Mouse (Mus musculus) kidney, embryonic 14.5 days (tissue): Measurements from ENCODE around the gene Usp20. TPM values are rescaled to one million over a fixed set of nuclear protein-coding genes. Genes with fewer than 3 reads are reported as not detected.

Source experiments
- ATAC-seq: fragments of 200-750 bp; cut with Nextera tagmentation; 2 replicates; pipeline ENCODE4 v1.8.0; 2017; ENCODE audit warnings: moderate number of reproducible peaks, mild to moderate bottlenecking, moderate TSS enrichment, moderate library complexity; ENCODE audit not compliant: low FRiP score, low TSS enrichment
- H3K27ac ChIP-seq: fragments of 300-500 bp; sonication (generic); 2 replicates; pipeline ENCODE4 v1.5.1; 2014; ENCODE audit warnings: low read depth, mild to moderate bottlenecking, low read length, moderate library complexity, mixed read lengths
- H3K27me3 ChIP-seq: fragments of 300-500 bp; sonication (generic); 2 replicates; pipeline ENCODE4 v1.6.1; 2014; ENCODE audit warnings: mild to moderate bottlenecking, low read length; ENCODE audit not compliant: control insufficient read depth, insufficient read depth
- H3K36me3 ChIP-seq: fragments of 300-500 bp; sonication (generic); 2 replicates; pipeline ENCODE4 v1.6.1; 2014; ENCODE audit warnings: low read length, mixed read lengths; ENCODE audit not compliant: control insufficient read depth, insufficient read depth
- H3K4me1 ChIP-seq: fragments of 300-500 bp; sonication (generic); 2 replicates; pipeline ENCODE4 v1.6.1; 2014; ENCODE audit warnings: low read length, mixed read lengths; ENCODE audit not compliant: control insufficient read depth, insufficient read depth
- H3K4me2 ChIP-seq: fragments of 300-500 bp; sonication (generic); replicated peaks from 2 replicates; pipeline ENCODE4 v1.6.1; 2014; ENCODE audit warnings: low read depth, mild to moderate bottlenecking, low read length
- H3K4me3 ChIP-seq: fragments of 300-500 bp; sonication (generic); 2 replicates; pipeline ENCODE4 v1.5.1; 2014; ENCODE audit warnings: mild to moderate bottlenecking, low read length
- H3K9ac ChIP-seq: fragments of 300-500 bp; sonication (generic); 2 replicates; pipeline ENCODE4 v1.6.1; 2014; ENCODE audit warnings: low read depth, mild to moderate bottlenecking, low read length, moderate library complexity
- H3K9me3 ChIP-seq: fragments of 300-500 bp; sonication (generic); 2 replicates; pipeline ENCODE4 v1.6.1; 2016; ENCODE audit warnings: low read length; ENCODE audit not compliant: control insufficient read depth
- WGBS: fragments of 180-500 bp; shearing (Covaris S2); extraction: QIAGEN DNeasy Blood & Tissue Kit; methylation state at CpG from one replicate; pipeline ENCODE4 v1.1.7; 2014; 5-methylcytosine and 5-hydroxymethylcytosine counted together
- polyA plus RNA-seq: library from polyadenylated mRNA; unstranded; fragments of >200 nt; fragmentation: Nextera tagmentation; extraction: Ambion mirVana; gene quantifications from 2 replicates; pipeline ENCODE4 v1.2.1, GENCODE M21; 2014

Usp20 gene
- polyA plus RNA-seq, 1 experiment from 2014 or later, result 12.5 TPM

DNA sequence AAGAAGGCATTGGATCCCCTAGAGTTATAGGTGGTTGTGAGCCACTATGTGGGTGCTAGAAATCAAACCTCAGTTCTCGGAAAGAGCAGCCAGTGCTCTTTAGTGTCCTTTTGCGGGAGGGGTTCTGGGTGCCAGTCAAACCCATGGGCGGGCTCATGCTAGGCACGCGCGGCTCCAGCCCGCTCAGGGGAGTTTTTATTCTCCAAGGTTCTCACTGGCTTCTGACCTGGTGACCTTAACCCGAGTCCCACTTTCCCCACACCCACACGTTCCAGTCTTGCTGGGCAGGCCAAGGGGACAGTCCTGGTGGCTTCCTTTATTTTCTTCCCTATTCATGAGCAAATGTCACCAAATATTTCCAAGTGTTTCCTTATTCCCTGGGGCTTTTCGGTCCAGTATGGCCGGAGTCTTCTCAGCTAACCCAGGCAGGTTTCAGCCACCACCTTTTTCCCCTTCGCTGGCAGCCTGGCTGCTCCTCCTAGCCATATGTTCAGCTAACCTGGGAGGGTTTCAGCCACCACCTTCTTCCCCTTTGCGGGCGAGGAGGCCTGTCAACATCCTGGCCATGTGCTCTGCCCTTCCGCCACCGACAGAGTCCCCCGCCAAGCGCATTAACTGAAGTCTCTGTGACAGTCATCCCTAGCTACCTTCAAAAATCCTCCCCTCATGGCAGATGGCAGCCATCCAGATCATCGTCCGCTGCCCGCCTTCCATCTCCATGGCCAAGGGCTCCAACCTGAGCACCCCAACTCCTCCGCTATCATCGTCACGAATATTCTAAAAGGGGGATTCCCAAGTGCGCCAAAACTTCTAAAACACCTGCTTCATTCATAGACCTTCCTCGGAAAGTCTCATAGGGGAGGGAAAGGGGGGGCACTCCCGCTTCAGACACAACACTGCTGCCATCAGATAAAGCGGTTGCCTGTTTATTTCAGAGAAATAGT is 79.0 kb downstream of the Usp20 start:
- H3K9ac ChIP-seq, result no peak overlapping the region
- ATAC-seq, result no peak
- H3K27me3 ChIP-seq, result no peaks in the 10 kb centered on the region
- no peak overlapping the region for H3K4me2 ChIP-seq
- H3K4me3 ChIP-seq, result no peak overlapping the region
- H3K27ac ChIP-seq, result no peak overlapping the region
- peaks cover 21% of the 10 kb centered on the region for H3K36me3 ChIP-seq
- no peaks in the 10 kb centered on the region for H3K4me1 ChIP-seq
- 0 out of 2 replicates have a peak, but pooled peaks cover 3% of the 10 kb centered on the region for H3K9me3 ChIP-seq
- 84% methylated on average over 28 of the region's 28 CpGs for WGBS

DNA sequence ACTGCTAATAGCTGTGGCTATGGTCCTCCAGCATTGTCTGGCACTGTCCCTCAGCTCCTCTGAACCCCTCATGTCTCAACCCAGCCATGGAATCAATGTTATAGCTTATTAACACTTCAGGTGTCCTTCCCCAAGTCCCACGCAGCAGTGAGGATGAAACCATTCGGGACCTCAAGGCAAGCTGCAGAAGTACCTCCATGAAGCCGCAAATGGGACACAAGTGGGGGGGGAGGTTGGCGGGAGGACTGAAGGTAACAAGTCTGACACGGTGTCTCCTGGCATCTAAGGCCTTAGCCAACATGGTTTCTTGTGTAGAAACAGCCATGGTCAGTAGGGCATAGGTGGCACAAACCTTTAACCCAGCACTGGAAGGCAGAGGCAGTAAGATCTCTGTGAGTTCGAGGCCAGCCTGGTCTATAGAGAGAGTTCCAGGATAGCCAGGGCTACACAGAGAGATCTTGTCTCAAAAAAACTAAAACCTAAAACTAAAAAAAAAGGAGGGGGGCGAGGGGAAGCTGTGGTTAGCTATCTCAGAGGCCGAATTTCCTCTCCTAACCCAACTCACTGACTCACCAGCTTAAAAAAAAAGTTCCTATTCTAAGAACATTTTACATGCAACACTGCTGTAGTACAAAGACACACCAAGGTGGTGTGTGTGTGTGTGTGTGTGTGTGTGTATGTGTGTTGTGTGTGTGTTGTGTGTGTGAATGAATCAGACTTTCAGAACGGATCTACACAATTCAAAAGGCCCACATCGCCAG is 80.0 kb downstream of the Usp20 start:
- Histone ChIP-seq H3K27me3 (no peaks in the 10 kb centered on the region), H3K4me2 (no peak overlapping the region), H3K4me1 (no peaks in the 10 kb centered on the region; the same call in 1 of the 2 replicates), H3K9me3 (no peaks in the 10 kb centered on the region), H3K9ac (no peak overlapping the region), H3K4me3 (no peak overlapping the region), H3K36me3 (peaks cover 12% of the 10 kb centered on the region; the same call in 1 of the 2 replicates), H3K27ac (no peak overlapping the region)
- no peak for ATAC-seq
- 95% methylated on average over 10 of the region's 10 CpGs for WGBS

DNA sequence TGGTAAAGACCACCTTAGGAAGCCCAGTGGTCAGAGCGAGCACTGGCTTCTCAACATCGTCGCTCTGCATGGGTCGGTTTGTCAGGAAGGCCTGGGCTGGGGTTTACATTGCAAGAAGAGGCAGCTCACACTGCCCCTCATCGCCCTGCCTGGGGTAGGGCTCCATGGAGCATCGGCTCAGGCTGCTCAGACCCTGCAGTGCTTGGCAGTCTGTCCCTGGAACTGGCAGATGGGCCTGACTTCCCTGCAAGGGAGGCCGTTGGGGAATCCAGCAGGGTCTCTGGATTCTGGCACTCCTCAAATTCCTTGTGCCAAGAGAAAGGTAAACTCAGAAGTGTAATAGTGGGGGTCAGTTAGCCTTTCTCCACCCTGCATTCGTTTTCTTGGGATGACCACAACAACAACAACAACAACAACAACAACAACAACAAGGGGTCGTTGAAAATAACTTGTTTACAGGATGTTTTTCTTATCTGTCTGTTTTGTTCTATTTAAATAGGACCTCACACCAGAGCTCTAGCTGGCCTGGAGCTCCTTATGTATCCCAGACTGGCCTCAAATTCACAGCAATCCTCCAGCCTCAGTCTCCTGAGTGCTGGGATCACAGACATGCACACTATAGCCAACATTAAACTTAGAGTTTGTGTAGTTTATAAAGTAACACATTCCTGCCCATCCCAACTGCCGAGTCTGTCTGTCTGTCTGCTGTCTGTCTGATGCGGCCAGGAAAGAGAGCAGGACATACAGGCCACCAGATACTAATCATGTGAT is 84.1 kb downstream of the Usp20 start:
- H3K27ac ChIP-seq, result no peak overlapping the region
- WGBS, result 83% methylated on average over 11 of the region's 11 CpGs
- ATAC-seq, result no peak

DNA sequence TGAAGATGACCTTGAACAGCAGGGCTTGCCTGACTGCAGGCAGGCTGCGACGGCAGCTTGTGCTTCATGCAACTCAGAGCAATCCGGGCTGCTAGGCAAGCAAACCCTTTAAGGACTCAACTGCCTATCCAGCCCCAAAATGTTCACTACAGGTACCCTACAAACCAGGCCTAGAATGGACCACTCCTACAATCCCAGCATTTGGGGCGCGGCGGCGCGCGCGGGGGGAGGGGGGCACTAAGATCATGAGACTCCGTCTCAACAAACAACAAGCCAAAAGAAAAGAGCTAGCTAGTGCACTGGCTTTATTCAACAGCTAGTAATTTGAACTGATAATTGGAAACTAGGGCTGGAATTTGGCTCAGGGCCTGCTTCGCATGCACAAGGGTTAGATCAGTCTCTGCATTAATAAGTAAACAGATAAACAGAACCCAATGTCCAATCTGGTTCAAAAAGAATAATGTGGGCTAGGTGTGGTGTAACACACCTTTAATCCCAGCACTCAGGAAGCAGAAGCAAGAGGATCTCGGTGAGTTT is 85.0 kb downstream of the Usp20 start:
- Histone ChIP-seq H3K9ac (no peak overlapping the region), H3K9me3 (no peaks in the 10 kb centered on the region), H3K36me3 (no peaks in the 10 kb centered on the region), H3K4me1 (peaks cover 24% of the 10 kb centered on the region), H3K27me3 (no peaks in the 10 kb centered on the region), H3K4me3 (no peak overlapping the region), H3K27ac (no peak overlapping the region), H3K4me2 (no peak overlapping the region)
- 91% methylated on average over 13 of the region's 13 CpGs for WGBS
- no peak for ATAC-seq

More for the DNA sequence above, 84.1 kb downstream of the Usp20 start:
- no peak overlapping the region for H3K4me2 ChIP-seq
- H3K4me1 ChIP-seq, result peaks cover 24% of the 10 kb centered on the region
- no peak overlapping the region for H3K9ac ChIP-seq
- H3K4me3 ChIP-seq, result no peak overlapping the region
- H3K27me3 ChIP-seq, result no peaks in the 10 kb centered on the region
- no peaks in the 10 kb centered on the region for H3K36me3 ChIP-seq
- H3K9me3 ChIP-seq, result no peaks in the 10 kb centered on the region

DNA sequence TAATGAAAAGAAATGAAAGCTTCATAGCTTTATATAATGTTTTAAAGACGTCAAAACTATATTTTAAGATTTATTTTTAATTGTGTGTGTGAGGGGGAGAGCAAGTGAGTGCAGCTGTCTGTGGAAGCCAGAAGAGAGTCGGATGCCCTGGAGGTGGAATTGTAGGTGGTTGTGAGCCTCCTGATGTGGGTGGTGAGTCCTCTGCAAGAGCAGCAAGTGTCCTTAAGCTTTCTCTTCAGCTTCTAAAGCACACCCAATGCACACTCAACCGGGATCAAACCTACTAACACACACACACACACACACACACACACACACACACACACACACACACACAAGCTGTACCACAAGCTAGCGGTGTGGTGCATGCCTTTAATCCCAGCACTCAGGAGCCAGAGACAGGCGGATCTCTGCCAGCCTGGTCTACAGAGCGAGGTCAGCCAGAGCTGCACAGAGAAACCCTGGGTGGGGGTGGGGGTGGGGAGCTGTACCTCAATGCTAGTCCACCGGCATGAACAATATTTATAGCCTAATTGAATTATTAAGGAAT is 85.7 kb downstream of the Usp20 start:
- peaks cover under 1% of the 10 kb centered on the region; the same call in 1 of the 2 replicates for H3K36me3 ChIP-seq
- H3K9ac ChIP-seq, result no peak overlapping the region
- H3K9me3 ChIP-seq, result no peaks in the 10 kb centered on the region
- peaks cover 24% of the 10 kb centered on the region for H3K4me1 ChIP-seq
- H3K4me3 ChIP-seq, result no peak overlapping the region
- no peak overlapping the region for H3K4me2 ChIP-seq
- 67% methylated on average over 7 of the region's 7 CpGs for WGBS
- peak; percentile 34; the same call in 1 of the 2 replicates for ATAC-seq
- H3K27ac ChIP-seq, result peak overlapping the region; percentile 92; the same call in 1 of the 2 replicates
- no peaks in the 10 kb centered on the region for H3K27me3 ChIP-seq

DNA sequence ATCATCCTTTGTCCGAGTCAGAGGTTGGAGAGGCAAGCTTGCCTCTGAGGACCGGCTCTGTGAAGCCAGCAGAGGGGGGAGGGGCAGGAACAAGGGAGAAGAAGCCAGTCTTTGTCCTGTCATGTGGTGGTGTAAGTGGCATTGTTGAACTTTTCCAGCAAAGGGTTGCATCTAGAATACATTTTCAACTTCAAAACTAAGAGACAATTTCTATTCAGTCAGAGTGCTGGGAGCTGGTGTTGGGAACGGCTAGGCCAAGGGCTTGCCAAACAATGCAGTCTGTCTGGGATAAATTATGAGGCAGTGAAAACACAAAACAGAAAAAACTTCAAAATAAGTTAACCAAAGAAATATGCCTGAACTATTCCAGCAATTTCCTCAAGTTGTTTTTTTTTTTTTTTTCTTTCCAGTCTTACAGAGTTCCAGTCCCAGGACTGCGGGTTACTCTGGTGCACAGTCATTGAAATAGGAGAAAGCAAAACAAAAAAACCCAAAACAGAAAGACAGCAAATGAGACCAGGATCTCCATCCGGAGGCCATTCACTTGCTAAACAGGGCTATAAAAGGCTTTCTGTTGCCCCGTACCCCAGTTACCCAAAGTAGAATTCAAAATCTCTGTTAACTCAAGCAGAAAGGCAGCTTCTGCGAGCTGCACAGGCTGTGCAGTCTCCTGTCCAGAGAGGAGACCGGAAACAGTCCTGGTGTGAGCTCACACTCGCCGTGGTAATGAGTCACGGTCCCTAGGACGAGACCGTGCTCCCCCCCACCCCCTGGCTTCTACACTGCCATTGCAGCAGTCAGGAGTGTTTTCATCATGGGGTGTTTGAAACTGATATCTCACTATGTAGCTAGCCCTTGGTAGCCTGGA is 86.4 kb downstream of the Usp20 start:
- 17% methylated on average over 13 of the region's 13 CpGs for WGBS

DNA sequence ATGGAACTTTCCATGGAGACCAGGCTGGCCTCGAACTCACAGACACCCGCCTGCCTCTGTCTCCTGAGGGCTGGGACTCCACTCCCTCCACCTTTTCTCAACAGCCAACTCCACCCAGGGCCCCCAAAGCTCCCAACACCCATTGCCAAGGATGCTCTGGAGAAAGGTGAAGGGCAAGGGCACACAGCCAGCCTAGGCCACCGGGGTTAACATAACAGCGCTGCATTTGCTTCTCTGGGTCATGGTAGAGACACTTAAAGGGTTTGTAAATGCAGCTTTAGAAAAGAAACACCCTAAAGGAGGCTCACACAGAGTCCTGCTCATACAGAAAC is 87.0 kb downstream of the Usp20 start:
- Histone ChIP-seq H3K36me3 (peaks cover 11% of the 10 kb centered on the region; the same call in 1 of the 2 replicates), H3K4me2 (peak overlapping the region; percentile 15; the same call in 1 of the 2 replicates)
- ATAC-seq, result no peak

More for the DNA sequence above, 86.4 kb downstream of the Usp20 start:
- H3K4me3 ChIP-seq, result no peak overlapping the region
- no peaks in the 10 kb centered on the region for H3K9me3 ChIP-seq
- peaks cover 24% of the 10 kb centered on the region for H3K4me1 ChIP-seq
- peak overlapping the region; percentile 15; the same call in 1 of the 2 replicates for H3K4me2 ChIP-seq
- H3K9ac ChIP-seq, result no peak overlapping the region
- peaks cover 7% of the 10 kb centered on the region; the same call in 1 of the 2 replicates for H3K36me3 ChIP-seq
- peak; percentile 71 for ATAC-seq
- no peaks in the 10 kb centered on the region for H3K27me3 ChIP-seq
- H3K27ac ChIP-seq, result peak overlapping the region; percentile 92

More for the DNA sequence above, 87.0 kb downstream of the Usp20 start:
- Histone ChIP-seq H3K9ac (no peak overlapping the region), H3K4me3 (no peak overlapping the region), H3K27ac (peak overlapping the region; percentile 92), H3K9me3 (no peaks in the 10 kb centered on the region), H3K27me3 (no peaks in the 10 kb centered on the region), H3K4me1 (peaks cover 24% of the 10 kb centered on the region)
- 82% methylated on average over 4 of the region's 4 CpGs for WGBS
